Mouse (Mus musculus): ENCODE measurements around the gene Lin52. TPM values are rescaled to one million over a fixed set of nuclear protein-coding genes. Genes with fewer than 3 reads are reported as not detected.
A peak's percentile ranks its signal among the peaks of the same experiment; 100 is the strongest.
"Not testable (repeated sequence)": the region's sequence is repeated elsewhere in the genome, so short reads cannot be mapped to it uniquely, and the experiment has no call there.

Gene Lin52
- total RNA-seq, 2 experiments from 2014 or later, result 7.4 to 8.5 TPM

- not testable (repeated sequence) for DNase-seq
These were observed 88.3 kb downstream of the Lin52 start for GRCm38 (mm10) chr12:84539537-84539936.

DNA sequence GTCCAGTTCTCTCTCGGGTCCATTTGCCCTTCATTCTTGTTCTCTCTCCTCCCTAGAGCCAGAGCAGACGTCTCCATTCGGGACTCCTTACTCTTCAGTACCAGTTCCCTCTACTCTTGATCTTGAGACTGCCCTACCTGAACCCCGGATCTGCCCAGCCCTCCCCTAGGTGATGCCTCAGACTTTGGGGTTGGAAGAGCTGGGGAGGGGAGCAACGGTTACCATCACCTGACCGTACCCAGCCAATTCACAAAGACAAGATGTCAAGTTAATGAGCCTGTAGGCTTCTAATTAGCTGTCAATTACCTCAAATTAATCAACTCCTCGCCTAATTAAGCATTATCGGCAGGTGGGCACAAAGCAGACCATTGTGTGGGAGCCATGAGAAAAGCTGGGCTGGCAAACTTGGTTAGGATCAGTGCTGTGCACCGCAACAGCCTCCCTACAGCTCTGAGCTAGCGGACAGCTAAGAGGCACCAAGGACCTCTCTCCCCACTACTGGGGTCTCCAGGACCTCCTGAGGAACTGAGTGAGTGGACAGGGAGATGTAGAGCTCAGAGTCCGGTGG is 90.3 kb downstream of the Lin52 start:
- DNase-seq, result no peak

- peak; percentile 16 for DNase-seq
These were observed 94.8 kb downstream of the Lin52 start for GRCm38 (mm10) chr12:84546028-84546427.

DNA sequence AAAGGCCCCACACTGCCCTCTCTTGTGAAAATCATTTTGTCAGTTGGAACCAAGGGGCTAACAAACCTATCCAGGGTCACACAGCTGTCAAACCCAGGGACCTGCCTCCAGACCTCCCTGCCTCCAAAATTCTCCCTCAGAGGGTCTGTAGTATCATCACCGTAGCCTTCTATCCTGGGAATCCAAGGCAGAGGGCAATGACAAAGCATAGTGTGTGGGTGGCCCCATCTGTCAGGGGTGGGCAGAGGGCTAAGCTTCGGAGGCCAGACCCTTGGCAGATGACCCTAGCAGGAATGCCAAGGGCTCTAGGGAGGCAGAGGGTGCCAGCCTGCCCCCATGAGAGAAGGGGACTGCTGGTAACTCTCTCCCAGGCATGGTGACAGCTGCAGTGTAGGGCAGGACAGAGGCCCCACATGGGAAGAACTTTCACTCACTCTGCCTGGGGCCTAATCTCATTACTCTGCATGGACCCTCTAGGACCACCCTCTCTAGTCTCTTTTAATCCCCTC is 95.4 kb downstream of the Lin52 start:
- no peak for DNase-seq

GRCm38 (mm10) chr12:84548251-84548650 is 97.0 kb downstream of the Lin52 start:
- no peak for DNase-seq

DNA sequence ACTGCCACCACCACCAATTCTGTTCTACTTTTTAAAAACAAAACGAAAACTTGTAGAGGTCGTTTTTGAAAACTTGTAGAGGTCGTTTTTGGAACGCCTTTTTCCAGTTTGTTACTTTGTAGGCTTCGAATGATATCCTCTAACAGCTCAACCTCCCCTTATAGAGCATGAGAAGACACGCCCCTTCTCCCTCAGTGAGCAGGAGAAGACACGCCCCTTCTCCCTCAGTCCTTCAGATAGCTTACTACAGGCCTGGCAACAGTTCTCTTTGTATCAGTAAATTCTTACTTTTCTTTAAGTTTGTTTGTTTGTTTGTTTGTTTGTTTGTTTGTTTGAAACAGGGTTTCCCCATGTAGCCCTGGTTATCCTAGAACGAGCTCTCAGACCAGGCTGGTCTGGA is 104.0 kb downstream of the Lin52 start:
- no peak for DNase-seq

DNA sequence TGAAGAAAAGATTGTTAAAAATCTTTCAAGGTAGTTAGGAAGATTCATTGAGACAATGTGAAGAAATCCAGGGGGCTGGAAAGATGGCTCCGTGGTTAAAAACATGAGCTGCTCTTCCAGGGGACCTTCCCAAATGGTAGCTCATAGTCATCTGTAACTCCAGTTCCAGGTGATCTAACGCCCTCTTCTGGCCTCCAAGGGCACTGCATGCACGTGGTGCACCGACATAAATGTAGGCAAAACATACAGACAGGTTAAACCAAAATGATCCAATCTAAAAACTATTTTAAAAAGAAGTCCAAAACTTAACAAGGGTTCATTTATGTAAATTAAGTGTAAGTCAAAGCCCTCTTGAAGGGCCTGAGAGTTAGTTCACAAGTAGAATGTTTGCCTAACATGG is 111.3 kb downstream of the Lin52 start:
- no peak for DNase-seq

DNA sequence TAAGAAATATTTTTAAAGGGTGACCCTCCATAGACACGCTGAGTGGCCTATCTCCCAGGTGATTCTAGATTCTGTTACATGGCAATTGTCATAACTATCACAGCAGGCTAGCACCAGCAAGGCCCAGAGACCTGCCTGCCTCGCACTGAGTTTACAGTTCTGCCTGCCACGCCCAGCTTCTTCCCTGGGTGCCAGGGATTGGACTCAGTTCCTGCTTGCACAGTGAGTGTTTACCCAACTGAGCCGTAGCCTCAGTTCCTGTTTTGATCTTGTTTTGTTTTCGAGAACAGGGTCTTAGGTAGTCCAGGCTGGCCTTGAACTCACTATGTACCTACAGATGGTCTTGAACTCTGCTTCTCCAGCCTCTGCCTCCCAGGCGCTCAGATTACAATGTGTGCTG is 116.4 kb downstream of the Lin52 start:
- no peak for DNase-seq

DNA sequence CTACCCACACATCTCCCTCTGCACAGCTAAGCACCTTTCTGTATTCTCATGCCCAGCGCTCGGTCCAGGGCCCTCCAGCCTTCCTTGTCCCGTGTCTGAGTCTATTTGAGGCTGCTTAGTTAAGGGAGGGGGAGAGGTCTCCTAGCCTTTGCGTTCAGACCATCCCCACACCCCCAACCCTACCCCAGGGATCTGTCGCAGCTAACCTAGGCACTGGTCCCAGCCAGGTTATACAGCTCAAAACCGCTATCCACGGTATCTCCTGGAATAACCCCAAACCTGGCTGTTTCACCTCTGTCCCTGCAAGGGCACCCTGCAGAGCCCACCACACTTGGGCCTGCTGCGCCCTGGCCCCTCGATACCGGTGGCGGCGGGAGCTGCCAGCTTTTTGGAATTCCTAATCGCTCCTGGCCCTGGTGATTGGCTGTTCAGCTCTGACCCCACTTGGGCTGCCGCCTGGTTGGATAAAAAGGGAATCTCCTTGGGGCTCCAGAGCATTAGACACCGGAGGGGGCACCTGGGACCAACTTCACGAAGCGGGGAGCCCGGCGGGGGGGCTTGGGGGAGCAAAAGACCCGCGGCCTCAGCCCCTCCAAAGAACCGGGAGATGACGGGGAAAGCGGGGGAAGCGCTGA is 118.2 kb downstream of the Lin52 start, which contains the start of gene Vsx2:
Gene Vsx2 (plus strand): TSS at position 427 of the 635 bp plus-strand sequence.
- no peak for DNase-seq

- DNase-seq, result no peak
These were observed 118.9 kb downstream of the Lin52 start for GRCm38 (mm10) chr12:84569976-84570693.

DNA sequence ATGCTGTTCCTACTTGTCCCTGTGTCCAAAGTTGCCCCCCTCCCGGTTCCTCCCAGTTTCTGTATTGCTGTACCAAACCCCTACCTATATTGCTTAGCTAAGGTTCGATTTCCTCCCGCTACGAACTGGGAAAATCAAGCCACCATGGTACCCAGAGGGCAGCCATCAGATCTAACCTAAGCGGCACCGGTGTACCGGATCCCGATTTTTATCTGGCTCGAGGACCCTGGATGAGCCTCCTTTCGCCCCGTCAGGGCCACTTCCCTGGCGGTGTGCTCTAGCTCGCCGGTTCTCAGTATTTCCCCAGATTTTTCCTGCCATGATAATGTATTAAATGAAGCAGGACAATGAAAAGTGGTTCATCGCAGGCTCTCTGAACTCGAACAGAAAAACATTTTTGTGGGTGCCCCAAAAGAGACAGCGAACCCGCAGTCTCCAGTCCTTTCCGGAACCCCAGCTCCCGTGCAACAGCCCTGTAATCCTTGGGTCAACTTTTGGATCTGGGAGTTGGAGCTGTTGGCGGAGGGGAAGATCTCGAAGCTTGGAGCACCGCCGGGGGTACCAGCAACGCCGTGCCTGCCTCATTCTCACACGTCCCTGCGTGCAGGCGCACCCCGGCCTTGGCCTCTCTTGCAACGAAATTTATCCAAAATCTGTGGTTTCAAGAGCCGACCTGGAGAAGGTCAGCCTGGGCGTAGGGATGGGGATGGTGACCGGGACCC is 119.6 kb downstream of the Lin52 start:
- DNase-seq, result no peak

DNA sequence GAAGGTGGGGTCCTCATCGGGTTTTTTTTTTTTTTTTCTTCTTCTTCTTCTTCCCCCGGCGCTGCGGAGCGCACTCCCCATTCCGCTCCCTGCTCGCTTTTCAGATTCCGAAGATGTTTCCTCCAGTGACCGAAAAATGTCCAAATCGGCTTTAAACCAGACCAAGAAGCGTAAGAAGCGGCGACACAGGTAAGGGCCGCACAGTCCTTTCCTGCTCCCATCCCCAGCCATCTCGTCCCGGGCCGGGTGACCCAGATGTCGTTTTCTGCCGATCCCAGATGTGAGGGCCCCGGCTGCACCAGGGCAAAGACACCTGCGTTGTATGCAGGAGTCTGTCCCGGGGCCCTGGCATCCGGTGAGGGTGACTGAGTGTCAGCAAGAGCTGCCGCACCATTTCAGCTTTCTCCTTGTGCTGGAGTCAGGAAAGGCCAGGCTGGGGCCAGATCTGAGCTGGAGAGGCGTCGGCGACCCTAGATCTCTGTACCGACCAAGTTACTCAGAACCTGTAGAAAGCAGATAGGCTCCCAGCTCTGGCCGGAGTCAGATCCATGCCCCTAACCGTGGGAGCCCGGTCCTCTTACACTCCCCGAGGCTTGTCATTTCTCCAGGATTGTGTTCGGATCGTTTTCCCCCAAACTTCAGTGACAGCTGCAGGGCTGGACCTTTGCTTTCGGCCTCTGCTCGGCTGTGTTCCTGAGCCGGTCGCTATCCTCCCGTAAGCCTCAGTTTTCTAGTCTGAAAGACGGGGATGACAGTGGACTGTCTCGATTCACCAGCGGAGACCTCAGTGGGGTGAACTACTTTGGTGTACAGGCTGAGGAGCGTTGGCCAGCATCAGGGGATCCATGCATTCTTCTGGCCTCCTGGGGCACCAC is 120.5 kb downstream of the Lin52 start:
- DNase-seq, result no peak

- no peak for DNase-seq
These were observed 121.1 kb downstream of the Lin52 start for GRCm38 (mm10) chr12:84572341-84572720.

- no peak for DNase-seq
These were observed 121.9 kb downstream of the Lin52 start for GRCm38 (mm10) chr12:84573094-84573493.

DNA sequence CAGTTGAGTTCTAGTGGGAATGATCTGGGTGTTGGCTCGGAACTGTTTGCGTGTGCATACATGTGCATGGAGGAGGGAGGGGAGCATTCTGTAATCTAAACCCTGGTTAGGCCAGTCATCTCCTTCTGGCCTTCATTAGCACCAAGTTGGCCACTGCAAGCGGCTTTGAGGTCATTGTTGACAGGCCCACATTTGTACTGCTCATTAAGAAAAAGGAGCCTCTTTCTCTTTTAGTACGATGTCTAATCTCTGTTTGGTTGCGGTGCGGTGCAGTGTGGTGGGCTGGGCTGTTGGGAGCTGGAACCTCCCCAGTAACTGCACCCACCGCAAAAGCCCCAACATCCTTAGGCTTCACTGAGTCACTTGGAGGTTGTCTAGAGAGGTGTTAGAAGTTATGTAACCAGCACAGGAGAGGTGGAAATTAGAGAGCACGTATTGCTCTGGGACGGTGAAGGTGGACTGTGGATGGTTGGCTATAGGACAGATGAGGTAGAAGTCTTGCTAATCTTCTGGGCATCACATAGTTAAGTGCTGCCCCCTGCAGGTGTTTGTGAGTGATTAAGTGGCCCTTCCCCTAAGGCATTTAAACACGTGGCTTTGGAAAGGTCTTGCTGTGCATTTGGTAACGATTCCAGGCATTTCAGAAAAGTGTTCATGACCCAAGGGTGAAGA is 126.7 kb downstream of the Lin52 start:
- DNase-seq, result no peak

DNA sequence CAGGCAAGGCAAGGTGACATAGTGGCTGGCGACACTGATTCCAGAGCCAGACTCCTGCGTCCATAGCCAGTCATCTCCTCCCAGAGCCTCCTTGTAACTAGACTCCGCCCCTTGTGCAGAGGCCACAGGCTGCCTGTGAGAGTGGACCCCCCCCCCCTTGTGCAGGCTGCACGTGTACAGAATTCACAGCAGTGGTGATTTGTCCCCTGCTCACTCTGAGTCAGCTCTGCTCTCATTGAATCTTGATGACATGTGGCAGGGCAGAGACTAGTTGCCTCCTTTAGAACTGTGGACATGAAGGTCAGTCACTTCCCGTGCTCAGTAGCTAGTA is 127.2 kb downstream of the Lin52 start:
- no peak for DNase-seq

DNA sequence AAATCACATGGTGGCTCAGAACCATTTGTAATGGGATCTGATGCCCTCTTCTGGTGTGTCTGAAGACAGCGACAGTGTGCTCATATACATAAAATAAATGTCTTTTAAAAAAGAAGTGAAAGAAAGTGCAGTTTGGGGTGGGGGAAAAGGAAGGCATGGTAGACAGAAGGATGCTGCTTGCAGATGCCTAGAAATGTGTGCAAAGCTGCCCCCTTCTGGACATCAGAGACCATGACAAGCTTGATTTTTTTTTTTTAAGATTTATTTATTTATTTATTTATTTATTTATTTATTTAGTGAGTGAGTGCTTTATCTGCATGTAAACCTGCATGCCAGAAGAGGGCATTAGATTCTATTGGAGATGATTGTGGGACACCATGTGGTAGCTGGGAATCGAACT is 130.1 kb downstream of the Lin52 start:
- no peak for DNase-seq

DNA sequence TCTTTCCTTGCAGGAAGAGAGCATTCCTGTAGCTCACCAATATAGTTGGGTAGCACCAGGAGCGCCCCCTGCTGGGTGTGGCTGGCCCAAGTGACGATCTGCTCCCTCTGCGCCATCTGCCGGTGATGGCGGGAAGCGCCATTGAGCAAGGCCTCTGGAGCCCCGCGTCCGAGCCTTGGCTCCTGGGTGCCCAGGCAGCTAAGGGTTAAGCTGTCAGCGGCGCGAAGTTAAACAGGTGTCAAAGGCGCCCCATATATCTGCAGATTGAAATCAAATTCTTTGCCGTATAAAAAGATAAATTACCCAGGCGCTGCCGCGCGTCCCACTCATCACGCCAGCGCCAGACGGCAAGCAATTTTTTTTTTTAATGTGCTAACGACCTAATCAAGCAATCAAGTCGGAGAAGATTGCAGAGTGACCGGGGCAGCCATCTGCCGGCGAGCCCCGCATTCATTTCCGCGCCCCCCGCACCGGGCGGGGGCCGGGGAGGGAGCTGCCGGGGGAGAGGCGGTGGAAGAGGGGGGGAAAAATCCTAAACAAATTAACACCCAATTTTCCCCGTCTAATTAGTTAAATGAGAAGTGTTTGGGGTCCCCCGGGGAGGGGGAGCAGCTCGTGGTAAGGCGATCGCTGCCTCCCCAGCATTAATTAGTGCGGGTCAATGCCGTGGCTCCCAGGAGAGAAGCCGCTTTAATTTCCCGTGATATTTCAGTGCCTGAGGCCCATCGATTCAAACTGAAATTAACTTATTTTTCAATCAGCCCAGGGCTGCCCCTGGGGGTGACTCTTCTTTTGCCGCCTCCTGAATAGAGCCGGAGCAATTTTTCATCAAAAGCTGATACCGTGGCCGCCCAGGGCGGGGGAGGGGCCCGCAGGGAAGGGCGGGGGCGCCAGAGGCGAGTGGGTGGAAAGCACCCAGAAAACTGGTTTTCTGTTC is 138.9 kb downstream of the Lin52 start:
- peak; percentile 75 for DNase-seq
